9 mouse cellular contexts compared by ENCODE assay signal in genomic region chrY:1246117-1246516, GRCm38 (mm10). TPM values are rescaled to one million over a fixed set of nuclear protein-coding genes. Genes with fewer than 3 reads are reported as not detected.
DNase-seq lines count a peak whose midpoint lies in the region; ATAC-seq and TF ChIP-seq lines count a peak whose summit lies in the region.
"Had no signal": no experiment of that assay in that cellular context is flagged by ENCODE, and none has a peak within 500 bp of the region (broad histone marks: within the 10 kb centered on the region; RNA-seq: fewer than 3 reads in every experiment).

No protein-coding gene starts in this region.

- ATAC-seq in forebrain, postnatal 0 days, result no peak
- ATAC-seq in forebrain, embryonic 12.5 days (ENCODE audit: low FRiP score), result no peak
- ATAC-seq in lung, embryonic 14.5 days (ENCODE audit: insufficient read depth), result no peak
- ATAC-seq in hindbrain, postnatal 0 days, result no peak
- no peak for ATAC-seq in heart, embryonic 11.5 days (replicated peaks; ENCODE audit: insufficient number of reproducible peaks, low FRiP score, low TSS enrichment)

- peak overlapping the region; percentile 40; the same call in 1 of the 2 replicates for H3K4me3 ChIP-seq in forebrain, postnatal 0 days (ENCODE audit: low read depth, low read length)
- no peak overlapping the region for H3K4me3 ChIP-seq in forebrain, embryonic 12.5 days (replicated peaks)
- H3K4me3 ChIP-seq in lung, embryonic 14.5 days (ENCODE audit: low read depth, low read length), result peak overlapping the region; percentile 41; the same call in 1 of the 2 replicates
- peak overlapping the region; percentile 37; the same call in 1 of the 2 replicates for H3K4me3 ChIP-seq in hindbrain, postnatal 0 days (ENCODE audit: low read length)
- no peak overlapping the region; the same call in 1 of the 2 replicates for H3K4me3 ChIP-seq in heart, embryonic 11.5 days (ENCODE audit: low read depth, low read length)

- H3K9me3 ChIP-seq in forebrain, postnatal 0 days (ENCODE audit: low read length), result no peaks in the 10 kb centered on the region
- no peaks in the 10 kb centered on the region for H3K9me3 ChIP-seq in forebrain, embryonic 12.5 days
- H3K9me3 ChIP-seq in lung, embryonic 14.5 days (ENCODE audit: low read depth, low read length), result no peaks in the 10 kb centered on the region
- H3K9me3 ChIP-seq in hindbrain, postnatal 0 days (ENCODE audit: low read length), result no peaks in the 10 kb centered on the region
- no peaks in the 10 kb centered on the region for H3K9me3 ChIP-seq in heart, embryonic 11.5 days (replicated peaks; ENCODE audit: control insufficient read depth, low read length)
- H3K9me3 ChIP-seq: embryonic facial prominence, embryonic 12.5 days had no signal

- no peak overlapping the region for H3K27ac ChIP-seq in forebrain, postnatal 0 days (ENCODE audit: low read depth, low read length)
- H3K27ac ChIP-seq in forebrain, embryonic 12.5 days, result no peak overlapping the region
- H3K27ac ChIP-seq in lung, embryonic 14.5 days (ENCODE audit: low read depth), result no peak overlapping the region
- H3K27ac ChIP-seq in hindbrain, postnatal 0 days, result no peak overlapping the region
- H3K27ac ChIP-seq in heart, embryonic 11.5 days (ENCODE audit: low read depth, low read length), result no peak overlapping the region

- DNase-seq in forebrain, postnatal 0 days, result no peak
- DNase-seq in lung, embryonic 14.5 days, result no peak
- DNase-seq in lung, postnatal 36 days, result no peak
- no peak for DNase-seq in hindbrain, postnatal 0 days (ENCODE audit: low spot score)
- peak; percentile 14 for DNase-seq in splenic B cell, adult 2 months (ENCODE audit: low read depth, low spot score)
- no peak for DNase-seq in left cerebral cortex, adult 11 months (ENCODE audit: low spot score)

- 0 out of 2 replicates have a peak overlapping the region, but pooled peaks have one; percentile 10 for H3K4me2 ChIP-seq in forebrain, postnatal 0 days (ENCODE audit: low read depth)
- H3K4me2 ChIP-seq in forebrain, embryonic 12.5 days, result no peak overlapping the region
- peak overlapping the region; percentile 15; the same call in 1 of the 2 replicates for H3K4me2 ChIP-seq in lung, embryonic 14.5 days
- H3K4me2 ChIP-seq in hindbrain, postnatal 0 days (ENCODE audit: low read depth, low read length), result peak overlapping the region; percentile 34
- no peak overlapping the region for H3K4me2 ChIP-seq in heart, embryonic 11.5 days
- H3K4me2 ChIP-seq: embryonic facial prominence, embryonic 12.5 days had no signal

- TF ChIP-seq CTCF in forebrain, postnatal 0 days (IDR thresholded peaks at IDR 0.05; ENCODE audit: low read depth), result no peak
- TF ChIP-seq CTCF in lung, embryonic 14.5 days (IDR thresholded peaks at IDR 0.05; ENCODE audit: low read depth), result no peak
- TF ChIP-seq CTCF in hindbrain, postnatal 0 days (IDR thresholded peaks at IDR 0.05; ENCODE audit: low read depth), result no peak

- no peaks in the 10 kb centered on the region for H3K27me3 ChIP-seq in forebrain, postnatal 0 days (ENCODE audit: insufficient read depth, low read length)
- no peaks in the 10 kb centered on the region for H3K27me3 ChIP-seq in forebrain, embryonic 12.5 days
- no peaks in the 10 kb centered on the region for H3K27me3 ChIP-seq in lung, embryonic 14.5 days (ENCODE audit: insufficient read depth, low read length)
- no peaks in the 10 kb centered on the region for H3K27me3 ChIP-seq in hindbrain, postnatal 0 days (ENCODE audit: insufficient read depth, low read length)
- H3K27me3 ChIP-seq in splenic B cell, adult 2 months (ENCODE audit: control insufficient read depth, insufficient read depth, low read length, poor library complexity, severe bottlenecking), result no peaks in the 10 kb centered on the region
- no peaks in the 10 kb centered on the region for H3K27me3 ChIP-seq in heart, embryonic 11.5 days (ENCODE audit: control insufficient read depth, insufficient read depth, low read length)
- H3K27me3 ChIP-seq: embryonic facial prominence, embryonic 12.5 days had no signal

- no peaks in the 10 kb centered on the region for H3K4me1 ChIP-seq in forebrain, postnatal 0 days (ENCODE audit: insufficient read depth)
- no peaks in the 10 kb centered on the region for H3K4me1 ChIP-seq in forebrain, embryonic 12.5 days
- no peaks in the 10 kb centered on the region for H3K4me1 ChIP-seq in lung, embryonic 14.5 days (ENCODE audit: insufficient read depth)
- no peaks in the 10 kb centered on the region for H3K4me1 ChIP-seq in hindbrain, postnatal 0 days (ENCODE audit: insufficient read depth, low read length)
- H3K4me1 ChIP-seq in heart, embryonic 11.5 days (ENCODE audit: control insufficient read depth, insufficient read depth, low read length), result no peaks in the 10 kb centered on the region
- H3K4me1 ChIP-seq: embryonic facial prominence, embryonic 12.5 days had no signal

- no peak overlapping the region for H3K9ac ChIP-seq in forebrain, postnatal 0 days
- no peak overlapping the region for H3K9ac ChIP-seq in forebrain, embryonic 12.5 days
- H3K9ac ChIP-seq in lung, embryonic 14.5 days, result no peak overlapping the region
- no peak overlapping the region for H3K9ac ChIP-seq in hindbrain, postnatal 0 days (replicated peaks; ENCODE audit: low read length)
- H3K9ac ChIP-seq in heart, embryonic 11.5 days (ENCODE audit: low read depth, low read length), result no peak overlapping the region

- H3K36me3 ChIP-seq in forebrain, postnatal 0 days (ENCODE audit: insufficient read depth), result no peaks in the 10 kb centered on the region
- H3K36me3 ChIP-seq in forebrain, embryonic 12.5 days (replicated peaks), result no peaks in the 10 kb centered on the region
- no peaks in the 10 kb centered on the region for H3K36me3 ChIP-seq in lung, embryonic 14.5 days (ENCODE audit: insufficient read depth)
- no peaks in the 10 kb centered on the region for H3K36me3 ChIP-seq in hindbrain, postnatal 0 days (ENCODE audit: insufficient read depth, low read length)
- H3K36me3 ChIP-seq in splenic B cell, adult 2 months (ENCODE audit: control insufficient read depth, insufficient read depth, low read length, poor library complexity, severe bottlenecking), result no peaks in the 10 kb centered on the region
- no peaks in the 10 kb centered on the region for H3K36me3 ChIP-seq in heart, embryonic 11.5 days (ENCODE audit: control insufficient read depth, insufficient read depth, low read length)
- H3K36me3 ChIP-seq: embryonic facial prominence, embryonic 12.5 days had no signal

- WGBS in forebrain, postnatal 0 days, result 33% methylated on average over 3 of the region's 6 CpGs
- 52% methylated on average over 5 of the region's 6 CpGs for WGBS in forebrain, embryonic 12.5 days
- WGBS in lung, embryonic 14.5 days, result 54% methylated on average over 5 of the region's 6 CpGs
- WGBS in hindbrain, postnatal 0 days, result 23% methylated on average over 2 of the region's 6 CpGs
- 43% methylated on average over 3 of the region's 6 CpGs for WGBS in heart, embryonic 11.5 days (ENCODE audit: insufficient replicate concordance)

RNA-seq across cellular contexts. Expression of gene Uty, which starts 0.6 kb away (rescaled TPM):
- 21.7 and 23.4 TPM in 2 replicates for total RNA-seq in forebrain, postnatal 0 days (2014; rRNA removed)
- 8.1 TPM in 1 of 2 replicates, not detected in the other for polyA plus RNA-seq in forebrain, postnatal 0 days (2015; fragmentation: Nextera tagmentation; extraction: Ambion mirVana)
- 17.4 and 18.2 TPM in 2 replicates for polyA plus RNA-seq in forebrain, embryonic 12.5 days (2016; fragmentation: Nextera tagmentation; extraction: Ambion mirVana)
- 22.7 TPM in 1 of 2 replicates, not detected in the other for polyA plus RNA-seq in lung, embryonic 14.5 days (2014; fragmentation: Nextera tagmentation; extraction: Ambion mirVana)
- 11.0 and 11.2 TPM in 2 replicates for total RNA-seq in hindbrain, postnatal 0 days (2014; rRNA removed)
- polyA plus RNA-seq in hindbrain, postnatal 0 days (2015; fragmentation: Nextera tagmentation; extraction: Ambion mirVana), result 13.4 TPM in 1 of 2 replicates, not detected in the other
- 8.6 and 9.4 TPM in 2 replicates for polyA plus RNA-seq in heart, embryonic 11.5 days (2014; fragmentation: Nextera tagmentation; extraction: Ambion mirVana)

RNA-seq across cellular contexts. Expression of gene Ddx3y, which starts 40.3 kb away (rescaled TPM):
- total RNA-seq in forebrain, postnatal 0 days (2014; rRNA removed), result 31.9 and 34.7 TPM in 2 replicates
- 38.7 TPM in 1 of 2 replicates, not detected in the other for polyA plus RNA-seq in forebrain, postnatal 0 days (2015; fragmentation: Nextera tagmentation; extraction: Ambion mirVana)
- polyA plus RNA-seq in forebrain, embryonic 12.5 days (2016; fragmentation: Nextera tagmentation; extraction: Ambion mirVana), result 23.4 and 24.3 TPM in 2 replicates
- 37.8 TPM in 1 of 2 replicates, not detected in the other for polyA plus RNA-seq in lung, embryonic 14.5 days (2014; fragmentation: Nextera tagmentation; extraction: Ambion mirVana)
- total RNA-seq in hindbrain, postnatal 0 days (2014; rRNA removed), result 8.5 and 14.2 TPM in 2 replicates
- polyA plus RNA-seq in hindbrain, postnatal 0 days (2015; fragmentation: Nextera tagmentation; extraction: Ambion mirVana), result 40.2 TPM in 1 of 2 replicates, not detected in the other
- polyA plus RNA-seq in heart, embryonic 11.5 days (2014; fragmentation: Nextera tagmentation; extraction: Ambion mirVana), result 12.5 and 18.8 TPM in 2 replicates

Comparison
In these comparisons a context has a peak if more than half of its experiments do, and no peak if none do; other contexts are left out.
1. H3K4me2 ChIP-seq: peak in forebrain, postnatal 0 days (single experiment), lung, embryonic 14.5 days (single experiment) and hindbrain, postnatal 0 days (single experiment); none in forebrain, embryonic 12.5 days (single experiment) and heart, embryonic 11.5 days (single experiment).
2. H3K4me3 ChIP-seq: peak in forebrain, postnatal 0 days (single experiment), lung, embryonic 14.5 days (single experiment) and hindbrain, postnatal 0 days (single experiment); none in forebrain, embryonic 12.5 days (single experiment) and heart, embryonic 11.5 days (single experiment).